13 mouse cellular contexts compared by ENCODE assay signal in genomic region chr1:136102981-136103380, GRCm38 (mm10). TPM values are rescaled to one million over a fixed set of nuclear protein-coding genes. Genes with fewer than 3 reads are reported as not detected.
A peak's percentile ranks its signal among the peaks of the same experiment; 100 is the strongest.
DNase-seq lines count a peak whose midpoint lies in the region; ATAC-seq lines count a peak whose summit lies in the region.
"Had no signal": no experiment of that assay in that cellular context is flagged by ENCODE, and none has a peak within 500 bp of the region (broad histone marks: within the 10 kb centered on the region; RNA-seq: fewer than 3 reads in every experiment).

No protein-coding gene starts in this region.

- peaks cover 35% of the 10 kb centered on the region for H3K4me1 ChIP-seq in forebrain, embryonic 15.5 days
- H3K4me1 ChIP-seq in liver, embryonic 12.5 days: peaks cover 44% of the 10 kb centered on the region
- H3K4me1 ChIP-seq: embryonic facial prominence, embryonic 12.5 days; intestine, embryonic 15.5 days had no signal

- peak overlapping the region; percentile 89 for H3K27ac ChIP-seq in forebrain, embryonic 15.5 days (replicated peaks)
- peak overlapping the region; percentile 76 for H3K27ac ChIP-seq in liver, embryonic 12.5 days
- H3K27ac ChIP-seq: embryonic facial prominence, embryonic 12.5 days; heart, embryonic 15.5 days; intestine, embryonic 15.5 days had no signal

- H3K4me3 ChIP-seq in forebrain, embryonic 15.5 days: no peak overlapping the region
- no peak overlapping the region for H3K4me3 ChIP-seq in liver, embryonic 12.5 days
- H3K4me3 ChIP-seq: embryonic facial prominence, embryonic 12.5 days; heart, embryonic 15.5 days; intestine, embryonic 15.5 days had no signal

- 27% methylated on average over 2 of the region's 2 CpGs for WGBS in forebrain, embryonic 15.5 days
- WGBS in liver, embryonic 12.5 days (ENCODE audit: insufficient replicate concordance): 3% methylated on average over 2 of the region's 2 CpGs

- peak; percentile 93 for ATAC-seq in forebrain, embryonic 15.5 days (replicated peaks)
- ATAC-seq in liver, embryonic 12.5 days: peak; percentile 84
- ATAC-seq: intestine, embryonic 15.5 days had no signal

- H3K36me3 ChIP-seq in forebrain, embryonic 15.5 days: no peaks in the 10 kb centered on the region
- no peaks in the 10 kb centered on the region for H3K36me3 ChIP-seq in liver, embryonic 12.5 days
- H3K36me3 ChIP-seq: embryonic facial prominence, embryonic 12.5 days; heart, embryonic 15.5 days; intestine, embryonic 15.5 days had no signal

- peak; percentile 67 to 68 for DNase-seq in cerebellum, postnatal 14 days
- no peak for DNase-seq in cerebellum, adult 8-10 months
- DNase-seq in brain, adult 2 months (ENCODE audit: low read depth, low spot score): peak; percentile 39
- no peak for DNase-seq in right cerebral cortex, adult 18-20 months
- DNase-seq in urinary bladder, adult 18-20 months (ENCODE audit: low spot score in 2 of 2): no peak
- DNase-seq in Muller cell, postnatal 12 days (ENCODE audit: inconsistent ontology term): no peak
- DNase-seq: gastrocnemius, postnatal 14 days had no signal

- H3K9ac ChIP-seq in forebrain, embryonic 15.5 days (replicated peaks): no peak overlapping the region
- peak overlapping the region; percentile 10 for H3K9ac ChIP-seq in liver, embryonic 12.5 days
- H3K9ac ChIP-seq: embryonic facial prominence, embryonic 12.5 days; heart, embryonic 15.5 days; intestine, embryonic 15.5 days had no signal

- H3K9me3 ChIP-seq in forebrain, embryonic 15.5 days: no peaks in the 10 kb centered on the region
- H3K9me3 ChIP-seq in liver, embryonic 12.5 days (replicated peaks): no peaks in the 10 kb centered on the region
- H3K9me3 ChIP-seq: embryonic facial prominence, embryonic 12.5 days; heart, embryonic 15.5 days; intestine, embryonic 15.5 days had no signal

- H3K4me2 ChIP-seq in forebrain, embryonic 15.5 days (replicated peaks): no peak overlapping the region
- peak overlapping the region; percentile 37 for H3K4me2 ChIP-seq in liver, embryonic 12.5 days
- H3K4me2 ChIP-seq: embryonic facial prominence, embryonic 12.5 days; heart, embryonic 15.5 days; intestine, embryonic 15.5 days had no signal

- no peaks in the 10 kb centered on the region for H3K27me3 ChIP-seq in forebrain, embryonic 15.5 days
- 0 out of 2 replicates have a peak, but pooled peaks cover 3% of the 10 kb centered on the region for H3K27me3 ChIP-seq in liver, embryonic 12.5 days (replicated peaks)
- H3K27me3 ChIP-seq: embryonic facial prominence, embryonic 12.5 days; intestine, embryonic 15.5 days had no signal

RNA-seq across cellular contexts. Expression of gene Kif21b, which starts 28.2 kb away (rescaled TPM):
- polyA plus RNA-seq in forebrain, embryonic 15.5 days (2015; fragmentation: Nextera tagmentation; extraction: Ambion mirVana): 71.9 and 75.0 TPM in 2 replicates
- 2.9 and 3.6 TPM in 2 replicates for polyA plus RNA-seq in liver, embryonic 12.5 days (2016; fragmentation: Nextera tagmentation; extraction: Ambion mirVana)

RNA-seq across cellular contexts. Expression of gene Cacna1s, which starts 50.4 kb away (rescaled TPM):
- 0.47 and 0.54 TPM in 2 replicates for polyA plus RNA-seq in forebrain, embryonic 15.5 days (2015; fragmentation: Nextera tagmentation; extraction: Ambion mirVana)
- 0.08 and 0.20 TPM in 2 replicates for polyA plus RNA-seq in liver, embryonic 12.5 days (2016; fragmentation: Nextera tagmentation; extraction: Ambion mirVana)

RNA-seq across cellular contexts. Expression of gene Ascl5, which starts 52.4 kb away (rescaled TPM):
- 0.60 TPM in 1 of 2 replicates, not detected in the other for polyA plus RNA-seq in forebrain, embryonic 15.5 days (2015; fragmentation: Nextera tagmentation; extraction: Ambion mirVana)
- not detected in 2 replicates for polyA plus RNA-seq in liver, embryonic 12.5 days (2016; fragmentation: Nextera tagmentation; extraction: Ambion mirVana)
- polyA plus RNA-seq: heart, embryonic 15.5 days; intestine, embryonic 15.5 days; testis, adult 2 months had no signal

Comparison
In these comparisons a context has a peak if more than half of its experiments do, and no peak if none do; other contexts are left out.
1. DNase-seq: peak in cerebellum, postnatal 14 days (2 of 2) and brain, adult 2 months (single experiment); none in cerebellum, adult 8-10 months (single experiment), right cerebral cortex, adult 18-20 months (single experiment), urinary bladder, adult 18-20 months (0 of 2) and Muller cell, postnatal 12 days (single experiment).
2. RNA of gene Kif21b, which starts 28.2 kb away (polyA plus RNA-seq): 71.9 to 75.0 TPM in forebrain, embryonic 15.5 days; 2.9 to 3.6 TPM in liver, embryonic 12.5 days; every median in the first group is over 10 times any median in the second.